Mouse (Mus musculus) retina, postnatal 1 day (tissue): ENCODE data around the gene Ccser2.
"Not testable (repeated sequence)": the region's sequence is repeated elsewhere in the genome, so short reads cannot be mapped to it uniquely, and the experiment has no call there.

Experiments used
- DNase-seq: peaks from one replicate; pipeline ENCODE4 v3.0.0-alpha.2; 2012

Ccser2 gene

GRCm38 (mm10) chr14:36968628-36969147 lies at the start of gene Ccser2:
TSS of gene Ccser2 (minus strand) at chr14:36968777.
- DNase-seq = peak; percentile 96

- peak; percentile 26 for DNase-seq
Measured at GRCm38 (mm10) chr14:37015894-37016293, 47.3 kb upstream of the Ccser2 start.

DNA sequence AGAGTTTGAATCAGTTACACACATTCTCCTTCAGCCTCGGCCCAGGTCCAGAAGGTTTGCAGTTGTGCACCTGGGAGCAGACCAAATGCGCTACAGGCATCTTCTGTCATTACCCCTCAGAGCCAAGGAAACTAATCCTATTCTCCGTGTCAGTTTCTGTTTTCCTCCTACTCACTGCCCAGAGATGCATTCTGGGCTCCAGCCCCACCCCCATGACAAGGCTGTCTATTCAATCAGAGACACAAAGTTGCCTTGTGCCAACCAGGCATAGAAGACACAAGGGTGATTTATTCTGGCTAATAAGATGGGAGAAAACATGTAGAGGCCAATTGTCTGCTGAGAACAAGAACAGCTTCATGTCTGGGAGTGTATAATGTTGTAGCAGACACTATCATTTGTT lies 45.1 kb upstream of the Ccser2 start:
- peak; percentile 33 for DNase-seq

DNA sequence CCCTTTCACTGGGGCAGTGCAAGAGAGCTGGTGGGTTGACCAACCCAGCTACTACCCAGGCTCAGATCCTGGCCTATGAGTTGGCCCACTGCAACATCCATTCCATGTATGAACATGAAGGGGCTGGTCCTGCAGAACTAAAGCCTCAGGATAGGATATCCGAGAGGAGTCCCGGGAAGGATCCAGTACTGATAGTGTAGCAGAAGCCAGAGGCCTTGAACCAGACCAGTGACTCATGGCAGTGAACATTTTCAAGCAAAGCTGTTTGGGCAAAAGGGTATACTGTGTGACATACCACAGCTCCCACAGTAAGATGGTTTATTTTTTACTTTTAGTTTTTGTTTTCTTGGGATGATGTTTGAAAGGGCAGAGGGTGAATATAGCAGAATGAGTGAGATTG lies 41.1 kb upstream of the Ccser2 start:
- no peak for DNase-seq

DNA sequence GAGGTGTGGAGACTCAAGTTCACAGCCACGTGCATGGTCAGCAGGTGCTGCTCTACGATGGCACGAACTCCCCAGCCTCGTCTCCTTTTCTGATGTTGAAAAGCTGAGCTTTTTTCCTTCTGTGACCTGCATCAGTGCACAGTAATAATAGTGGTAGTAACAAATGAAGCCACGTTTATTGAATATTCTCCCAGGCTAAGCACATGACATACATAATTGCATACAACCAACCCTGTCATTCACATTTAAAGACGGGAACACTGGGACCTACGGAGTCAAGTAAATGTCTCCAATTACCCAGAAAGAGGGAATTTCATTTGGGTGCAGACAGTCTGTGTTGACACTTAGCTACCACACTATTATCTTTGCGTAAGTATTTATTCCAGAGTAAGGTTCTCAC lies 37.9 kb upstream of the Ccser2 start:
- DNase-seq = no peak

DNA sequence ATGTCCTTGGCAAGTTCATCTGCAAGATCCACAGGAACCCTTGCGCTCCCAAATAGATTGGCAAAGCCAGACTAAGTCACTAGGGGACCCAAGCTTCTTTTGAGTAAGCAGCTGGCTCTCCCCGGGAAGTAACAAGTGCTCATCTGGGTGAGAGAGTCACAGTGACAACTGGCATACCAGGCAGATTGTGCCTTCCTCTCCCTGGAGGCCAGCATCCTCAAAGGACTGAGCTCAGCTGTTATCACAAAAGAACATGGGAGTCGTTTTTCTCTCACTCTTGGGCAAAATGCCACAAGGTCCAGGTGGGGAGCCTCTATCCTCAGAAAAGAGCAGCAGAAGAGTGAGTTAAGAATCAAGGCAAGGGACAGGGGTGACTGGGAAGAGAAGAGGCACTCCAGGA lies 37.3 kb upstream of the Ccser2 start:
- DNase-seq = no peak

DNA sequence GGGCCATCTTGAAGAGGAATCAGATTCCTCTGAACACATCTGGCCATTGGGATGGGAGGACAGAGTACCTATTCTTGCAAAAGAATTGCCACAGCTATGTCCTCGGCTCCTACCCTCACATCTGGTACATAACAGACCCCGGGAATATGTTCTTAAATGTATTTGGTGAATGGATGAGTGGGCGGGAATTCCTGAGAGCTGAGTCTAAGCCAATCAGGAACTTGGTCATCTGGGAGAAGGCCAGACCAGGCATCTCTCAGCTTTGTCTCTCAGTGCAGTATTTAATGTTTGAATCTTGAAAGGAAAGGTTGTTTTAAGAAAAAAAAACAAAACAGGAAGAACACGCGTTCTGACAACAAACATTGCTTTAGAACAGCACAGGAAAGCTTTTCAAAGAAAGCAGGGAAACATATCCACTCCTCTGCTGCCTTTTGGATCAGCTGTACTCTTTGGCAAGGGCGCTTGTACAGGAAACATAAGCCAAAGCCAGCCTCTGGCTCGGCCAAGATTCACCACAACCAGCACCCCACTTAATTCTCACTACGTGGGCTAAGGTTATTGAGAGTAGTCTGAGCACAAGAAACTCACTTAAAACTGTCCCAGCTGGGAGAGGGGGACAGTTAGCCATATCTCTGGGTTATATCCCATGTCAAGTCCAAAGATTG lies 35.0 kb upstream of the Ccser2 start:
- no peak for DNase-seq

DNA sequence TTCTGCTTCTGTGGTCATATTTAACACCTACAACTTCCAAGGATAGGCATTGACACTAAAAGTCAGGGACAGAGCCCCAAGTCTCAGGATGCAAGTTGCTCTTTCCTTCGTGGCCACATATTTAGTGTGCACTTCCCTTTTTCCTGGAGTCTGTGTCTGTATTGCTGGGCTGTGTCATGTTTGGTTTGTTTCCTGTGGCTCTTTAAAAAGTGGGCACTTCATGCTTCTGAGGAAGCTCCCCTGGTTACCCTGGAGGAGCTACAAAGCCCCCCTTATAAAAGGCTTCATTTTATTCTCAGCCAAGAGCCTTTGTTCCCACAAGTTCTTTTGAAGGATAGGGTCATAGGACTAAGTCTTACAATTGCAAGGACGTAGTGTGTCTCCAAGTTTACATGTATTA lies 34.3 kb upstream of the Ccser2 start:
- DNase-seq = no peak

DNA sequence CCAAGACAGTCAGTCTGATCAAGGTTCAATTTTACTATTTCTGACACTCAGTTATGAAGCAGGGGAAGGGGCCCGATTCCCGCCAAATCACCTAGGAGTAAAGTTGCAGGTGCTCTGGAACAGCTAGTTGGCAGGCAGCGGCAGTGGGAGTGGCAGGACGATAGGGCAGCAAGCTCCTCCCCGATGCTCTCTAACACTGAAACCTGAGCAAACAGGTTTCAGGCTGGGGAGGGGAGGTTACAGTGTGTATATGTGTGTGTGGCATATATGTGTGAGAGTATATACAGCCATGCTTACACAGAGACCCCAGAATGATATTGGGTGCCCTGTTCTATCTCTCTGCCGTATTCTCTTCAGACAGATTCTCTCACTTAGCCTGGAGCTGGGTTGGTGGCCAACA lies 32.2 kb upstream of the Ccser2 start:
- not testable (repeated sequence) for DNase-seq

DNA sequence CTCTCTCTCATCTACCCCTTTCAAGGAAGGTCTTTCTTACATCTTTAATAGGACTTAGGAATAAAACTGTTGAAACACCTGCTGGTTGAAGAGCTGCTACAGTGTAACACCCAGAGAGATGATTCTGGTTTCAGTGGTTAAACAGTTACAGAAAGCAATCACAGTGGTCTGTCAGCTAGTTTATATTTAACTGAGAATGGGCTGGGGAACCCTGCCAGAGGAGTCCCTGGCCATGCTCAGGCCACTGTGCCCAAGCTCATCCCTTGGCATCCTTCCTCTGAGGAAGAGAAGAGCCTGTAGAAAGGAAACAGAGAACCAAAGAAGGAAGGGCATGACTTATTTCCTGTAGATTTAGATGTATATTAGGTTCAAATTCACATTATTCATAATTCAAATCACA lies 21.2 kb upstream of the Ccser2 start:
- DNase-seq = no peak

GRCm38 (mm10) chr14:36985693-36986092 lies 17.1 kb upstream of the Ccser2 start:
- no peak for DNase-seq

- no peak for DNase-seq
Measured at GRCm38 (mm10) chr14:36975019-36975418, 6.4 kb upstream of the Ccser2 start.

GRCm38 (mm10) chr14:36971211-36971610 lies 2.6 kb upstream of the Ccser2 start:
- DNase-seq = no peak

- DNase-seq = no peak
Measured at GRCm38 (mm10) chr14:36969861-36970420, 1.4 kb upstream of the Ccser2 start.

- no peak for DNase-seq
Measured at GRCm38 (mm10) chr14:36968076-36968627, 425 bp downstream of the Ccser2 start.

DNA sequence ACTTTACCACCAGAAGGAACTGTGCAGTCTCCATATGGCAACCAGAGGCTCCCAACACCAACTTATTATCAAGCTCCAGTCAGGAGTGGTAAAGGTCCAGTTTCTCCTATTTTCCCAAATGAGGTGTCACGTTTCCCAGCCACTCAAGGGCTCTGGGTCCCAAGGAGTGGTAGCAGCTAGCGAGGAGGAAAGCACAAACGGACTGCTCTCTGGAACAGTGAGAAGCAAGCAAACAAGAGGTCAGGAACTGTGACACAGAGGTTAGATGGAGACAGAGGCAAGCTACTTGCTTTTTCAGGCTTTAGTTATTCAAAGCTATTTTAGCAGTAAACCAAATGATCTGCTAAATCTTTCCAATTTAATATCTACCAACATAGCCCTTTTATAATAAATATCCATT lies 3.2 kb downstream of the Ccser2 start:
- DNase-seq = no peak

DNA sequence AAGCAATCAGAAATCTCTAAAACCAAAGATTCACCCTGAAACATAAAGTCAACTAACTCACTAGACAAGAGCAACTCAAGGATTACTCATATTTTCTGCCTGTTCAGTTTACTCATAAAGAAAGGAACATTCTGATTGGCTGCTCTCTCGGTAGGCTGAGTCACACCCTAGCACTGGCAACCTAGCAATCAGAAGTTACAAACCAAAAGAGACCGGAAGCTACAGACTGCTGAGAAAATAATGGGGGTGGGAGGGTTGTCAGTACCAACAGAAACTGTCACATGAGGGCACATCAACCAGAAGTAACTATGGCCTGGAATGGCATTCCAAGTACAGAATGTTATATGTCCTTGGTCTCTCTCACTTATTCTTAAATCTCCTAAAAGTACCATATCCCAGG lies 6.1 kb downstream of the Ccser2 start:
- DNase-seq = no peak

- DNase-seq = no peak
Measured at GRCm38 (mm10) chr14:36957719-36958118, 10.9 kb downstream of the Ccser2 start.

DNA sequence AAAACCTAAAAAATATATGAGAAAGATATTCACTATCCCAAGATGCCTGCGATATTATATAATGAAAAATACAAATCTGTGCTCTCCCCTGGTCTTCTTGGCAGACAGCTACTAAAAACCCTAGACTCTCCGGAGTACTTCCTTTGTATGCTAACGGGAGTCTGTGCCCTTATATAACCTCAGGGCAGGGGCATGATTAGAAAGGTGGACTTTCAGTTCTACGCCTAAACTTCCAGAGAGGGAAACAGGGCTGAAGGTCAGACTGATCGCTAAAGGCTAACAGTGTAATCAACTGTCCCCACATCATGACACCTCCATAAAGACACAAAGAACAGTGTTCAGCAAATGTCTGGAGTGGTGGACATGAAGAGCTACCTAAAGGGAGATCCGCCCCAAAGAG lies 11.3 kb downstream of the Ccser2 start:
- no peak for DNase-seq

DNA sequence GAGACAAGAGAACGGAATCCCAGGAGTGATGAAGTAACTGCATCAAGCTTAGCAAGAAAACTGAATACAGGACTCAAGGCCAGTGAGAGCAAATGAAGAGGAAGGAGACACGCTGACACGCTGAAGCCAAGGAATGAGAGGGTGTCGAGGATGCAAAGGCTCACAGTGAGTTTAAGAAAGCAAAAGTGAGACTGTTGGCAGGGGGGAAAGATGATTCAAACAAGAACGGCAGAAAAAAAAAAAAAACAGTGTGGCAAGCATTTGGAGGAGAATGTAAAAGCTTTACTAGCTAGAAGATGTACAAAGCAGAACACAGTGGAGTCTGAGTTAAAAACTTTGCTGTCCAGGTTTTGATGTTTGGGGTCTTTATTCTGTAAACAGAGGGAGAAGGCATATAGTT lies 11.9 kb downstream of the Ccser2 start:
- DNase-seq = no peak

- DNase-seq = no peak
Measured at GRCm38 (mm10) chr14:36952687-36953426, 15.7 kb downstream of the Ccser2 start.

DNA sequence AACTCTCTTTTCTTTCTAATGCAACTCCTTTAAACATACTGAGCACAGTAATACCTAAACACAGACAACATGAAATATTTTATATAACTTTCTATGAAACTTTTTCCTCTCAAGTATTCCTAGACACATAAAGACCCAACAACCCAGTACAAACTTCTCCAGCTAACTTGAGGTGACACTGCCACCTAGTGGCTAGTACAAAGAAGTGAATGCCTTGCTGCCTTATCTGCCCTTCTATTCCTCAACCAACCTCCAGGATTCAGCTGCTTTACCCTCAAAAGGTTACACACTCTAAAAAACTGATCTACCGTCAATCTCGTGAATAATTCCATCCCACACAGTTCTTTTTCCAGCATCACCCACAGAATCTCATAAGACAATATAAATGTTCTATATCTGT lies 16.4 kb downstream of the Ccser2 start:
- peak; percentile 68 for DNase-seq

DNA sequence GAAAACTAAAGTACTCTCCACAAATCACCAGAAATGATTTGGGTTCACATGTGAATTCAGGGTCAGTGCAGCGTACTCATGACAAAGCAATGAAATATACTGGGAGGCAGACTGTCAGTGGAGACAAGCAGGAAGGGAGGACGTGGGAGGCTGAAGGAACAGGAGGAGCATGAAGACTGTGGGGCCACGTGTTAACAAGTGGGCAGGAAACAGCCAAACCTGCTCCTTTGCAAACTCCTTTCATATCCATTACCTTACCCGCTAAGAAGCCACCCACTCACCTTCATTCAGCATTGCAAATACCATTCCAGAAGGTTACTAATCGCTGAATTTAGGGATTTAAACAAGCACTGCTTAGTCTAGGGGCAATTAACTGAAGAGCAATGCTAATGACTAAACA lies 25.9 kb downstream of the Ccser2 start:
- DNase-seq = no peak

GRCm38 (mm10) chr14:36937941-36938340 lies 30.6 kb downstream of the Ccser2 start:
- peak; percentile 32 for DNase-seq
